Mouse (Mus musculus) lung, embryonic 14.5 days (tissue): ENCODE data around the gene Idh1. TPM values are rescaled to one million over a fixed set of nuclear protein-coding genes. Genes with fewer than 3 reads are reported as not detected.

Experiments used
- ATAC-seq: fragments of 200-750 bp; cut with Nextera tagmentation; 2 replicates; pipeline ENCODE4 v1.8.0; 2017; ENCODE audit warnings: mild to moderate bottlenecking, moderate TSS enrichment, moderate library complexity; ENCODE audit not compliant: insufficient read depth
- DNase-seq: peaks from one replicate; pipeline ENCODE4 v3.0.0-alpha.2; 2015
- H3K27ac ChIP-seq: fragments of 300-500 bp; sonication (generic); 2 replicates; pipeline ENCODE4 v1.5.1; 2014; ENCODE audit warnings: low read depth, mild to moderate bottlenecking, moderate library complexity
- H3K27me3 ChIP-seq: fragments of 300-500 bp; sonication (generic); 2 replicates; pipeline ENCODE4 v1.6.1; 2014; ENCODE audit warnings: low read length, control low read depth; ENCODE audit not compliant: insufficient read depth
- H3K36me3 ChIP-seq: fragments of 300-500 bp; sonication (generic); 2 replicates; pipeline ENCODE4 v1.6.1; 2014; ENCODE audit warnings: control low read depth; ENCODE audit not compliant: insufficient read depth
- H3K4me1 ChIP-seq: fragments of 300-500 bp; sonication (generic); 2 replicates; pipeline ENCODE4 v1.6.1; 2014; ENCODE audit warnings: antibody characterized with exemption, control low read depth; ENCODE audit not compliant: insufficient read depth
- H3K4me2 ChIP-seq: fragments of 300-500 bp; sonication (generic); 2 replicates; pipeline ENCODE4 v1.6.1; 2014; ENCODE audit warnings: mild to moderate bottlenecking
- H3K4me3 ChIP-seq: fragments of 300-500 bp; sonication (generic); 2 replicates; pipeline ENCODE4 v1.5.1; 2014; ENCODE audit warnings: low read depth, low read length
- H3K9ac ChIP-seq: fragments of 300-500 bp; sonication (generic); 2 replicates; pipeline ENCODE4 v1.6.1; 2014
- H3K9me3 ChIP-seq: fragments of 300-500 bp; sonication (generic); 2 replicates; pipeline ENCODE4 v1.6.1; 2016; ENCODE audit warnings: low read depth, low read length, control low read depth
- CTCF ChIP-seq: IDR thresholded peaks from 2 replicates; pipeline ENCODE4 v1.5.1; 2016; ENCODE audit warnings: antibody characterized with exemption, low read depth
- WGBS: fragments of 180-500 bp; shearing (Covaris S2); extraction: QIAGEN DNeasy Blood & Tissue Kit; methylation state at CpG from one replicate; pipeline ENCODE4 v1.1.7; 2014; 5-methylcytosine and 5-hydroxymethylcytosine counted together
- polyA plus RNA-seq: library from polyadenylated mRNA; unstranded; fragments of >200 nt; fragmentation: Nextera tagmentation; extraction: Ambion mirVana; gene quantifications from 2 replicates; pipeline ENCODE4 v1.2.1, GENCODE M21; 2014

Gene Idh1
- polyA plus RNA-seq, 1 experiment from 2014 or later = 113 TPM

GRCm38 (mm10) chr1:65213214-65213613 is 26.9 kb upstream of the Idh1 start:
- 78% methylated on average over 2 of the region's 2 CpGs for WGBS
- ATAC-seq = no peak

GRCm38 (mm10) chr1:65204299-65204698 is 18.0 kb upstream of the Idh1 start:
- Histone ChIP-seq H3K4me2 (no peak overlapping the region), H3K4me3 (no peak overlapping the region), H3K27ac (no peak overlapping the region), H3K27me3 (no peaks in the 10 kb centered on the region), H3K4me1 (no peaks in the 10 kb centered on the region), H3K9me3 (no peaks in the 10 kb centered on the region), H3K9ac (no peak overlapping the region), H3K36me3 (peaks cover 31% of the 10 kb centered on the region)
- no peak for TF ChIP-seq CTCF
- DNase-seq (no peak), ATAC-seq (no peak)
- WGBS = 79% methylated on average over 1 of the region's 1 CpGs

More at GRCm38 (mm10) chr1:65213214-65213613, 26.9 kb upstream of the Idh1 start:
- no peak overlapping the region for H3K27ac ChIP-seq
- 0 out of 2 replicates have a peak, but pooled peaks cover 5% of the 10 kb centered on the region for H3K36me3 ChIP-seq
- no peaks in the 10 kb centered on the region for H3K4me1 ChIP-seq
- H3K4me2 ChIP-seq = no peak overlapping the region
- H3K9me3 ChIP-seq = 0 out of 2 replicates have a peak, but pooled peaks cover 3% of the 10 kb centered on the region
- H3K27me3 ChIP-seq = no peaks in the 10 kb centered on the region
- no peak overlapping the region for H3K4me3 ChIP-seq
- no peak for DNase-seq
- TF ChIP-seq CTCF = no peak
- H3K9ac ChIP-seq = no peak overlapping the region

- peaks cover 22% of the 10 kb centered on the region; the same call in 1 of the 2 replicates for H3K36me3 ChIP-seq
- no peak for DNase-seq
- TF ChIP-seq CTCF = no peak
- no peak overlapping the region for H3K27ac ChIP-seq
- H3K4me2 ChIP-seq = no peak overlapping the region
- ATAC-seq = no peak
- H3K9ac ChIP-seq = no peak overlapping the region
- no peak overlapping the region for H3K4me3 ChIP-seq
- 94% methylated on average over 2 of the region's 2 CpGs for WGBS
- no peaks in the 10 kb centered on the region for H3K27me3 ChIP-seq
- H3K9me3 ChIP-seq = no peaks in the 10 kb centered on the region
- no peaks in the 10 kb centered on the region for H3K4me1 ChIP-seq
These were observed 12.6 kb upstream of the Idh1 start for GRCm38 (mm10) chr1:65198861-65199260.

- H3K4me2 ChIP-seq = no peak overlapping the region
- TF ChIP-seq CTCF = no peak
- H3K27ac ChIP-seq = no peak overlapping the region
- H3K9me3 ChIP-seq = no peaks in the 10 kb centered on the region
- H3K9ac ChIP-seq = no peak overlapping the region
- no peak overlapping the region for H3K4me3 ChIP-seq
- 84% methylated on average over 2 of the region's 2 CpGs for WGBS
- peaks cover 20% of the 10 kb centered on the region; the same call in 1 of the 2 replicates for H3K36me3 ChIP-seq
- DNase-seq = no peak
- no peaks in the 10 kb centered on the region for H3K27me3 ChIP-seq
- no peak for ATAC-seq
- H3K4me1 ChIP-seq = no peaks in the 10 kb centered on the region
These were observed 12.1 kb upstream of the Idh1 start for GRCm38 (mm10) chr1:65198425-65198824.

GRCm38 (mm10) chr1:65193226-65193625 is 6.9 kb upstream of the Idh1 start:
- ATAC-seq (no peak), DNase-seq (no peak)
- no peak for TF ChIP-seq CTCF
- 98% methylated on average over 2 of the region's 2 CpGs for WGBS
- H3K36me3 ChIP-seq = peaks cover 36% of the 10 kb centered on the region
- H3K27ac ChIP-seq = no peak overlapping the region
- H3K9ac ChIP-seq = no peak overlapping the region
- no peak overlapping the region for H3K4me3 ChIP-seq
- no peaks in the 10 kb centered on the region for H3K9me3 ChIP-seq
- H3K27me3 ChIP-seq = no peaks in the 10 kb centered on the region
- H3K4me2 ChIP-seq = no peak overlapping the region
- H3K4me1 ChIP-seq = no peaks in the 10 kb centered on the region

GRCm38 (mm10) chr1:65190172-65190571 is 3.9 kb upstream of the Idh1 start:
- no peak for ATAC-seq
- H3K27me3 ChIP-seq = no peaks in the 10 kb centered on the region
- no peak overlapping the region for H3K9ac ChIP-seq
- H3K4me1 ChIP-seq = no peaks in the 10 kb centered on the region
- no peak overlapping the region for H3K4me2 ChIP-seq
- no peak for DNase-seq
- H3K27ac ChIP-seq = no peak overlapping the region
- 76% methylated on average over 4 of the region's 4 CpGs for WGBS
- no peak for TF ChIP-seq CTCF
- no peaks in the 10 kb centered on the region for H3K9me3 ChIP-seq
- H3K36me3 ChIP-seq = peaks cover 22% of the 10 kb centered on the region
- H3K4me3 ChIP-seq = no peak overlapping the region

GRCm38 (mm10) chr1:65187074-65187430 is 752 bp upstream of the Idh1 start:
- no peak for ATAC-seq
- 0% methylated on average over 6 of the region's 6 CpGs for WGBS

More at GRCm38 (mm10) chr1:65187074-65187430, 752 bp upstream of the Idh1 start:
- Histone ChIP-seq H3K36me3 (peaks cover 10% of the 10 kb centered on the region), H3K4me3 (peak overlapping the region; percentile 88), H3K4me2 (peak overlapping the region; percentile 77), H3K27me3 (no peaks in the 10 kb centered on the region), H3K9me3 (no peaks in the 10 kb centered on the region), H3K4me1 (no peaks in the 10 kb centered on the region), H3K9ac (peak overlapping the region; percentile 82), H3K27ac (peak overlapping the region; percentile 76; the same call in 1 of the 2 replicates)
- no peak for TF ChIP-seq CTCF
- DNase-seq = peak; percentile 5
